Mouse (Mus musculus) heart, adult 8-10 months (tissue): Measurements from ENCODE around the gene Gpx7. TPM values are rescaled to one million over a fixed set of nuclear protein-coding genes. Genes with fewer than 3 reads are reported as not detected.

Source experiments
- DNase-seq: peaks from one replicate; pipeline ENCODE4 v3.0.0; 2022; ENCODE audit warnings: low spot score
- total RNA-seq, 4 experiments: library from RNA; stranded (reverse); gene quantifications; 2 replicates each; pipeline ENCODE4 v1.2.4; 2022

The Gpx7 gene
- total RNA-seq = 1 to 10 TPM; 4.4 to 9.5 (median 6.3) TPM

- peak; percentile 14 for DNase-seq
Measured at GRCm38 (mm10) chr4:108406861-108407401, at the start of gene Gpx7. TSS of gene Gpx7 (minus strand) at chr4:108406961.

- no peak for DNase-seq
Measured at GRCm38 (mm10) chr4:108456028-108456427, 49.3 kb upstream of the Gpx7 start.

GRCm38 (mm10) chr4:108448091-108448490, 41.3 kb upstream of the Gpx7 start:
- no peak for DNase-seq

DNA sequence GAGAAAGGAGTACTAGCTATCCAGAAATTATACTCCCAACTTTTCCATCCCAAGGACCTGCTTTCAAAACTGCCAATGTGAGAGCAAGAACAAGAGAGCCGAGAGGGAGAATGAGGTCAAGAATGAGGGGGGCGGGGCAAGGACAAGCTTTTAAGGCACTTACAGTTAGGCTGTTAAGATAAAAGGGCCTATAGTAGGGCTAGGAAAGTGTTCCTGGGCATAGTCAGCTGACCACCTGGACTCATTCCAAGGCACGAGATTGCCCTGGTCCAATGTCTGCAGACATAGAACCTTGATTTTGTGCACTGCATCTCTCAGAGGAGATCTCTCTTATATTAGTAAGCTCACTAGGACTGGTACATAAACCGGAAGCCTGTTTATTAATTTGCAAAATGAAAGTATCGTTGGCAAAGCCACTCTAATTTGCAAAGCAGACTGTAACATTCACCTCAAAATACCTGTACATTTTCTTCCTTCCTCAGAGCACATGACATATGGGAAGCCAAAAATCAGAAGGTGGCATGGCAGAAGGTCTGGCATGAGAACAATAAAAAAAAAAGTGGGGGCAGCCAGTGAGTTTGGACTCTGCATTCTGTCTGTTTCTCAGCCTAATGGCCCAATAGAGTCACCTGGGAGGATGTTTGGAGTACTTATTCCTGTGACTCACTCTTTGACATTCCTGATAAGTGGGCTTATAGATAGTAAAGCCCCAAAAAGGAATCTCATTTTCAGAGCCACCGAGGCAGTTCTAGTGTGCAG, 31.5 kb upstream of the Gpx7 start:
- DNase-seq = no peak

DNA sequence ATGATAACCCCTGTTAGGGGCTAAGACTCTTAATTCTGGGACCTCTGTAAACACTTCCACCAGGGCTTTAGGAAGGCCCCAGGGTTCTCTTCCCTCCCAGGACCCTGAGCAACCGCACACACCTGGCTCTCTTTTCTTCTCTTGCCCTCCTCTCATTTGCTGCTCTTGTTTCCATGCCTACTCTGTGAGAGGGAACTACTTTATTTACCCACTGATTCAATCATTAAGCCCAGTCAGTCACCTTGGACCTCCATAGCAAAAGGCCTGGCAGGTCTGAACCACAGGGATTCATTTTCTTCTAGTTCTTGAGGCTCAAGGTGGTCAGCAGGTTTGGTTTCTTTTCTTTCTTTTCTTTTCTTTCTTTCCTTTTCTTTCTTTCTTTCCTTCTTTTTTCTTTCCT, 29.5 kb upstream of the Gpx7 start:
- DNase-seq = no peak

DNA sequence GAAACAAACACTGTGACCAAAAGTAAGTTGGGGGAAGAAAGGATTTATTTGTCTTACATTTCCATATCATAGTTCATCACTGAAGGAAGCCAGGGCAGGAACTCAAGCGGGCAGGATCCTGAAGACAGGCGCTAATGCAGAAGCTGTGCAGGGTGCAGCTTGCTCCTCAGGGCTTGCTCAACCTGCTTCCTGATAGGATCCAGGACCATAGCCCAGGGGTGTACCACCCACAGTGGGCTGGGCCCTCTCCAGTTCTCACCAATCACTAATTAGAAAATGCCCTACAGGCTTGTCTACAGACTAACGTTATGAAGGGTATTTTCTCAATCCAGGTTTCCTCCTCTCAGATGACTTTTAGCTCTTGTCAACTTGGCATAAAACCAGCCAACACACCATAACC, 28.9 kb upstream of the Gpx7 start:
- DNase-seq = no peak

DNA sequence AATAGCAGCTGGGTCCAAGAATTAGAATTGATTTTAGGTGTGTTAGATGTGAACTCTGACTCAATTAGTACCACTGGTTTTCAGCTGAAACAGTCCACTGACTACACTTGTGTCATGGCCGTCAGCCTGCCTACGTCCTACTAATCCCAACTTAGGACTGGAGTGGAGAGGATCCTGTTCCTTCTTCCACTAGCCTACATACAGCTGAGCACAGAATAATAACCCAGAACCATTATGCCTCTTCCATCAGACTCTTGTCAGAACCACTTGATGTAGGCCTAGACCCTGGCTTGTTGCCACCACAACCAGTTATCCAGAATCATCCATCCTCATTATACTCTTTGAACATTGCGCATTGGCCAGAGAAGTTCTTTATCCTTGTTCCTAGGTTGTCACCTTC, 28.0 kb upstream of the Gpx7 start:
- no peak for DNase-seq

GRCm38 (mm10) chr4:108434221-108434620, 27.5 kb upstream of the Gpx7 start:
- no peak for DNase-seq

DNA sequence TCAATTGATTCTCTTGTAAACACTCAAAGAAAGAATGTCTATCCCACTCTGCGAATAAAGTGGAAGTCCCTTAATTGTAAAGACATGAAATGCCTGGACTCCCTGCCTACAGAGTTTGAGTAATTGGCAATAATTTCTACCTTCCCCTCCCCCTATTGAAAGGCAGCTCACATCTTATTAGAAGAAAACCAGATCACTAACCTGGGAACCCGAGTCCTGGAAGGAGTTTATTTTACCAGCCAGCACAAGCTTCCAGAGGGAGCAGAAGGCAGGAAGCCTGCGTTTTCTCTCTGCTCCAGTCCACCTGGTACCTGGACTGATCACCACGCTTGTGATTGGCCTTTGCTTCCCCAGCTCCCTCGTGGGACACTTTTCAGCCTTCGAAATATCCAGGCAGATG, 26.6 kb upstream of the Gpx7 start:
- DNase-seq = no peak

DNA sequence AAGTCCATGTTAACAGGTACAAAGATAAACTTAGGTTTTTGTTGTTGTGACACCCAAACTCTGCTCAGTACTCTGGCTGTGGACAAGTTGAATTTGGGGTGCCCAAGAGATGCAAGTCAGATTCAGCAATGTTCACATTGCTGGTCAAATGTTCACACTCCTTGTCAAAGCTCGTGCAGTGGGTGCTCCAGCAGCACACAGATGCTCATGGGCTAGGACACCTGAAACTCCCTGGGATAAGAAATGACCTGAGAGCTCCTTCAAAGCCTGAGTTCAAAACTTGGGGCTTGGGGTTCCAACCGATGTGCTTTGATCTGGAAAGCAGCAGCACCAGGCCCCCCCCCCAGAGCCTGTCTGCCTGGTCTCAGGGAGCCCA, 24.8 kb upstream of the Gpx7 start:
- no peak for DNase-seq

DNA sequence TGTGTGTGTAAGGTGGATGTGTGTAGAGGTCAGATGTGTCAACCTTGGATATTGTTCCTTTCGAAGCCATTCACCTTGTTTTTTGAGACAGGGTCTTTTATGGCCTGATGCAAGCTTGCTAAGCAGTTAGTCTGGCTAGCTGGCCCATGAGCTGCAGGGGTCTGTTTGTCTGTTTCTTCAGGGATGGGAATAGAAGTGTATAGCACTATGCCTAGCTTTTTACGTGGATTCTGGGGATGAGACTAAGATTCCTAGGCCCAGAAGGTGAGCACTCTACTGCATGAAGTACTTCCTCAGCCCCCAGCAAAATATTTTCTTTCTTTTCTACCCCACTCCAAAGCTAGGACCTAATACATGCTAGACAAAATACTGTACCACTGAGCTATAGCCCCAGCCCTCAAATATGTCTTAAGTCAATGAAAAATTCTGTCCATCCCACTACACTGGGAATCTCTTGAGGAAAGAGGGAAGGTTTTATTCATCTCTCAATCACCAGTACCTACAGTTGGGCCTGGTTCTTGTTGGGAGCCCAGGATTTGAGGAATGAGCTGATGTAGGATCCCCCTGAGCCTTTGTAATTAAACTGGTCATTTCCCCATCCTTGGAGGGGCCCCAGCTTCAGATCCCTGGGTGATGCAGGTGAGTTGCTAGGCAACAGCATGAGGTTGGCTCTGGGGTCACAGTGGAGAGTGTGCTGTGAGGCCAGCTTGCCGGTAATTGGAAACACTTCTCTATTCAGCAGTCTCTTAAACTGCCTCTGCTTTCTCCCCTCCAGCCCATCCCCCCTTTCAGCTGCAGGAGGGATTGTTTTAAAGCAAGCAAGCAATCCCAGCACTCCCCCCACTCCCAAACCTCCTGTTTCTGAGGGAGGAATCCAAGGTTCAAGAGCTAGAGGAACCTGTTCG, 24.1 kb upstream of the Gpx7 start:
- no peak for DNase-seq

GRCm38 (mm10) chr4:108428341-108428721, 21.6 kb upstream of the Gpx7 start:
- peak; percentile 6 for DNase-seq

DNA sequence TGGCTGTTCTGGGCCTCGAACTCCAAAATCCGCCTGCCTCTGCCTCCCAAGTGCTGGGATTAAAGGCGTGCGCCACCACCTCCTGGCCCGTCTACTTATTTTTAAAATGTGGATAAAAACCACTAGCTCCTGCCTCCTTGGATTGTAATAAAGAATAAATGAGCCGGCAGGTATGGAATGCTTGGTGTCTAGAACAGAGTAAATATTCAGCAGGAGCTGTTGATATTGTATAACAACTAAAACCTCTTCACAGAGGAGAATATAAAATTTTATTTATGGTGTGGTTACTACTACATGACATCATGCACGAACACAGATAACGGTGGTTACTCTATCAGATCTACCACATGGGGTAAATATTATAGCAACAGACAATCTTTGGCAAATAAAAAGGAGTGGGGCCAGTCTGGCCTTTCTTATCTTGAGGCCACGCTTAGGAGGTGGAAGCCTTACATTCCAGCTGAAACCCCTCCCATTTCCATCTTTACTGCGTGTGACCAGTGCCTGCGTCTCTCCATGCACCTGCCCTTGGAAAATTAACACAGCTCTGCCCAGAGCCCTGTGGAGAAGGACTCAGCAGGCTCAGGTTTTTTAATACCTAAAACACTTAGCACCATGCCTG, 21.1 kb upstream of the Gpx7 start:
- DNase-seq = no peak

GRCm38 (mm10) chr4:108424587-108424986, 17.8 kb upstream of the Gpx7 start:
- DNase-seq = no peak

- no peak for DNase-seq
Measured at GRCm38 (mm10) chr4:108407621-108408020, 860 bp upstream of the Gpx7 start.

GRCm38 (mm10) chr4:108406138-108406860, 462 bp downstream of the Gpx7 start:
- peak; percentile 73 for DNase-seq

DNA sequence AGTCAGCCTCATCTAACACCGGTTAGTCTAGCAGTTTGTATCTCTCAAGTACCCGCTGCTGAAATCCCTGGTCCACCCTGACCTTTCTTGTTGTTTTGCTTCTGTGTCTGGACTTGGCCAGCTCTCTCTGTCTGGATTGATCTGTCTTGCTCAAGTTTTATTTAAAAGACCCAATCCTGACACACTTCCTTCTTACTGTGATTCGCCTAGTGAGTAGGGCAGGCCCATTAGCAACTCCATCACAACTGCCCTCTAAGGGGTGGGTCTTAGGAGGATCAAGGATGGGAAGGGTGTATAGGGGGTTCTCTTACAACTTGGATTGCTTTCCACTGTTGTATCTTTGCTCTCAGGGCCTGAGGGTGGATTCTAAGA, 1.0 kb downstream of the Gpx7 start:
- DNase-seq = no peak

DNA sequence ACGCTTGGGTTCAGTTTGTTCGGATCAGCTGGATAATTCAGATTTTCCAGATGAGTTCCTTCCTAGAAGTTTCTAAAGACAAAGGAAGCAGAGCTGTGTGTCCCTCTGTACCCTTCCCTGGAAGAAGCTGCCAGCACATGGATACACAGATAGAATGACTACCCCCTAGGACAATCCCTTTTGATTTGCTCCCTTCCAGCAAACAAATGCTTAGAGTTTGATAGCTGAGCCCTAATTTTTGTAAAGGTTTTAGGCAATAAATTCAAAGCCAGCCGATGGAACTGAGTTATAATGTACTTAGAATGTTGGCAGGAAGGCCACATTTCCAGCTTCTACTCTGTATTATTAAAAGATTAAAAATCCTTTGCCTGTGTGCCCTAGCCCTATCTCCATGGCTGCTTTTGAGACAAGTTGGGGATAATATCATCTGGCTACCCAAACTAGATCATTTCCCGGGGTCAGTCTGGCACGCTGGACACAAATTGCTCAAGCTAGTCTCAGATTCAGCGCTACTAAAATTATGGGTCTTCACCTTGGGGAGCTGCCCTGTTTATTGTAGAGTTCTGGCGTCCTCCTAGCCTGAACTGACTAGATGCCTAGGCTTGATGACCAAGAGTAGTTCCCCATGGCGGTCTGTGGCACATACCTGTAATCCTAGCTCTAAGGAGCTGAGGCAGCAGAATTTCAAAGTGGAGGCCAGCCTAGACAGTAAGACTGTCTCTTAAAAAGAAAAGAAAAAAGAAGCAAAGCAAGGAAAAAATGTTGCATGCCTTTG, 2.7 kb downstream of the Gpx7 start:
- no peak for DNase-seq

- no peak for DNase-seq
Measured at GRCm38 (mm10) chr4:108400395-108400794, 6.4 kb downstream of the Gpx7 start.

DNA sequence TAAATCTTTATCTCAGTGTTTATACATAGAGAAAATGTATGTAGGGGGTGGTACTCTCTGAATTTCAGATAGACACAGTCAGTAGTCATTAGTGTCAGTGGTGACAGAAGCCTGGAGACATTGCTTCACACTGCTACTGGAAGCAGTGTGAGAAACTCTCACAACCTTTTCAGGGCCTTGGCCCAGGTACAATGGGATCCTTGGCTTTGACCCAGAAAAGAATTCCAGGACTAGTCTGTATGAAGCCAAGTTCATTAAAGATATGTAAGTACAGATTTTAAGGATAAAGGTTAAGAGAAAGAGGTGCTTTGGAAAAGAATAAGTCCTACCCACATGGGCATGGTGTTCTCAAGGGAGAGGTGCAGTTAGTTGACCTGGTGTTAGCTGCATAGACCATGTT, 12.5 kb downstream of the Gpx7 start:
- no peak for DNase-seq

GRCm38 (mm10) chr4:108392558-108392957, 14.2 kb downstream of the Gpx7 start:
- no peak for DNase-seq
